21 mouse cellular contexts compared by ENCODE assay signal in genomic region chr6:55649581-55649980, GRCm38 (mm10). TPM values are rescaled to one million over a fixed set of nuclear protein-coding genes. Genes with fewer than 3 reads are reported as not detected.
A peak's percentile ranks its signal among the peaks of the same experiment; 100 is the strongest.
DNase-seq lines count a peak whose midpoint lies in the region; ATAC-seq lines count a peak whose summit lies in the region.
"Had no signal": no experiment of that assay in that cellular context is flagged by ENCODE, and none has a peak within 500 bp of the region (broad histone marks: within the 10 kb centered on the region; RNA-seq: fewer than 3 reads in every experiment).

No protein-coding gene starts in this region.

- no peak for ATAC-seq in hindbrain, embryonic 14.5 days (ENCODE audit: low FRiP score)
- no peak for ATAC-seq in forebrain, embryonic 15.5 days (replicated peaks)
- ATAC-seq in heart, embryonic 12.5 days (ENCODE audit: insufficient number of reproducible peaks, low FRiP score), result no peak
- peak; percentile 28; the same call in 1 of the 2 replicates for ATAC-seq in neural tube, embryonic 14.5 days (ENCODE audit: low read depth)
- ATAC-seq: liver, postnatal 0 days had no signal

- peak overlapping the region; percentile 21; the same call in 1 of the 2 replicates for H3K27ac ChIP-seq in hindbrain, embryonic 14.5 days
- no peak overlapping the region for H3K27ac ChIP-seq in hindbrain, embryonic 10.5 days
- H3K27ac ChIP-seq in forebrain, embryonic 15.5 days (replicated peaks), result peak overlapping the region; percentile 94
- H3K27ac ChIP-seq in heart, embryonic 12.5 days (ENCODE audit: poor library complexity, severe bottlenecking), result no peak overlapping the region
- peak overlapping the region; percentile 45; the same call in 1 of the 2 replicates for H3K27ac ChIP-seq in neural tube, embryonic 14.5 days (ENCODE audit: low read depth, low read length)
- H3K27ac ChIP-seq: embryonic facial prominence, embryonic 10.5 days; heart, embryonic 13.5 days; midbrain, embryonic 10.5 days had no signal

- no peaks in the 10 kb centered on the region for H3K36me3 ChIP-seq in hindbrain, embryonic 14.5 days (replicated peaks; ENCODE audit: control insufficient read depth, insufficient read depth)
- H3K36me3 ChIP-seq in hindbrain, embryonic 10.5 days, result no peaks in the 10 kb centered on the region
- no peaks in the 10 kb centered on the region for H3K36me3 ChIP-seq in forebrain, embryonic 15.5 days
- no peaks in the 10 kb centered on the region for H3K36me3 ChIP-seq in heart, embryonic 12.5 days
- H3K36me3 ChIP-seq in neural tube, embryonic 14.5 days (ENCODE audit: control insufficient read depth, insufficient read depth, low read length), result no peaks in the 10 kb centered on the region
- H3K36me3 ChIP-seq: embryonic facial prominence, embryonic 10.5 days; G1E; heart, embryonic 13.5 days; midbrain, embryonic 10.5 days had no signal

- H3K4me3 ChIP-seq in hindbrain, embryonic 14.5 days (replicated peaks; ENCODE audit: low read length), result no peak overlapping the region
- no peak overlapping the region for H3K4me3 ChIP-seq in hindbrain, embryonic 10.5 days
- no peak overlapping the region for H3K4me3 ChIP-seq in forebrain, embryonic 15.5 days
- H3K4me3 ChIP-seq in heart, embryonic 12.5 days, result no peak overlapping the region
- no peak overlapping the region for H3K4me3 ChIP-seq in neural tube, embryonic 14.5 days (ENCODE audit: low read depth, low read length)
- H3K4me3 ChIP-seq: embryonic facial prominence, embryonic 10.5 days; erythroblast, embryonic 14.5 days; heart, embryonic 13.5 days; midbrain, embryonic 10.5 days had no signal

- DNase-seq in hindbrain, embryonic 14.5 days (ENCODE audit: low spot score), result no peak
- DNase-seq in hindbrain, embryonic 10.5 days (ENCODE audit: low spot score), result no peak
- DNase-seq in adrenal gland, adult 2 months, result no peak
- DNase-seq in layer of hippocampus, adult 8-10 months (ENCODE audit: low spot score in 2 of 2), result no peak
- DNase-seq: cerebellum, adult 11 months; cerebellum, postnatal 25 days; layer of hippocampus, postnatal 36 days; liver, postnatal 0 days; thymus, adult 18-20 months had no signal

- no peak overlapping the region for H3K9ac ChIP-seq in hindbrain, embryonic 14.5 days
- no peak overlapping the region for H3K9ac ChIP-seq in forebrain, embryonic 15.5 days (replicated peaks)
- H3K9ac ChIP-seq in heart, embryonic 12.5 days, result no peak overlapping the region
- H3K9ac ChIP-seq in neural tube, embryonic 14.5 days (replicated peaks; ENCODE audit: low read depth, low read length), result no peak overlapping the region
- H3K9ac ChIP-seq: heart, embryonic 13.5 days; liver, postnatal 0 days had no signal

- no peak overlapping the region for H3K4me2 ChIP-seq in hindbrain, embryonic 14.5 days (replicated peaks)
- H3K4me2 ChIP-seq in forebrain, embryonic 15.5 days (replicated peaks), result no peak overlapping the region
- peak overlapping the region; percentile 14; the same call in 1 of the 2 replicates for H3K4me2 ChIP-seq in heart, embryonic 12.5 days
- H3K4me2 ChIP-seq in neural tube, embryonic 14.5 days (ENCODE audit: low read depth, low read length), result no peak overlapping the region

- H3K9me3 ChIP-seq in hindbrain, embryonic 14.5 days (ENCODE audit: control insufficient read depth, low read length), result no peaks in the 10 kb centered on the region
- no peaks in the 10 kb centered on the region for H3K9me3 ChIP-seq in hindbrain, embryonic 10.5 days
- no peaks in the 10 kb centered on the region for H3K9me3 ChIP-seq in forebrain, embryonic 15.5 days
- H3K9me3 ChIP-seq in heart, embryonic 12.5 days (replicated peaks), result no peaks in the 10 kb centered on the region
- no peaks in the 10 kb centered on the region for H3K9me3 ChIP-seq in neural tube, embryonic 14.5 days (ENCODE audit: control insufficient read depth, low read length)
- H3K9me3 ChIP-seq: embryonic facial prominence, embryonic 10.5 days; G1E; heart, embryonic 13.5 days; midbrain, embryonic 10.5 days had no signal

- WGBS in hindbrain, embryonic 14.5 days, result 76% methylated on average over 8 of the region's 8 CpGs
- WGBS in hindbrain, embryonic 10.5 days, result 85% methylated on average over 8 of the region's 8 CpGs
- WGBS in forebrain, embryonic 15.5 days, result 57% methylated on average over 8 of the region's 8 CpGs
- WGBS in heart, embryonic 12.5 days, result 67% methylated on average over 8 of the region's 8 CpGs
- WGBS in neural tube, embryonic 14.5 days, result 73% methylated on average over 8 of the region's 8 CpGs

- peaks cover 27% of the 10 kb centered on the region for H3K4me1 ChIP-seq in hindbrain, embryonic 14.5 days (replicated peaks; ENCODE audit: control insufficient read depth, insufficient read depth, low read length)
- H3K4me1 ChIP-seq in hindbrain, embryonic 10.5 days (replicated peaks), result peaks cover 21% of the 10 kb centered on the region
- peaks cover 50% of the 10 kb centered on the region for H3K4me1 ChIP-seq in forebrain, embryonic 15.5 days
- H3K4me1 ChIP-seq in heart, embryonic 12.5 days (replicated peaks), result peaks cover 24% of the 10 kb centered on the region
- H3K4me1 ChIP-seq in neural tube, embryonic 14.5 days (ENCODE audit: control insufficient read depth, insufficient read depth, low read length), result peaks cover 19% of the 10 kb centered on the region

- no peaks in the 10 kb centered on the region for H3K27me3 ChIP-seq in hindbrain, embryonic 14.5 days (ENCODE audit: control insufficient read depth, insufficient read depth, low read length)
- no peaks in the 10 kb centered on the region for H3K27me3 ChIP-seq in hindbrain, embryonic 10.5 days (ENCODE audit: insufficient read depth, poor library complexity, severe bottlenecking)
- H3K27me3 ChIP-seq in forebrain, embryonic 15.5 days, result no peaks in the 10 kb centered on the region
- H3K27me3 ChIP-seq in heart, embryonic 12.5 days (replicated peaks), result peaks cover 12% of the 10 kb centered on the region
- H3K27me3 ChIP-seq in neural tube, embryonic 14.5 days (ENCODE audit: control insufficient read depth, insufficient read depth, low read length), result no peaks in the 10 kb centered on the region

RNA-seq across cellular contexts. Expression of gene Neurod6, which starts 31.5 kb away (rescaled TPM):
- polyA plus RNA-seq in hindbrain, embryonic 14.5 days (2014; fragmentation: Nextera tagmentation; extraction: Ambion mirVana), result 39.4 and 47.1 TPM in 2 replicates
- 0.07 TPM in 1 of 2 replicates, not detected in the other for polyA plus RNA-seq in hindbrain, embryonic 10.5 days (2016; fragmentation: Nextera tagmentation; extraction: Ambion mirVana)
- 467 and 475 TPM in 2 replicates for polyA plus RNA-seq in forebrain, embryonic 15.5 days (2015; fragmentation: Nextera tagmentation; extraction: Ambion mirVana)
- polyA plus RNA-seq in heart, embryonic 12.5 days (2016; fragmentation: Nextera tagmentation; extraction: Ambion mirVana), result 0.10 TPM in 1 of 2 replicates, not detected in the other
- polyA plus RNA-seq in neural tube, embryonic 14.5 days (2014; fragmentation: Nextera tagmentation; extraction: Ambion mirVana), result 88.6 and 95.7 TPM in 2 replicates
- total RNA-seq in adrenal gland, adult 2 months (2021), result not detected
- polyA plus RNA-seq in adrenal gland, adult 2 months (2012; rRNA removed), result not detected in 2 replicates
- total RNA-seq in layer of hippocampus, adult 8-10 months (2022), result 100 to 1,000 TPM; 142 to 179 (median 164) TPM
- total RNA-seq: G1E had no signal
- polyA plus RNA-seq: embryonic facial prominence, embryonic 10.5 days; erythroblast, embryonic 14.5 days; G1E; intestine, embryonic 14.5 days; kidney, embryonic 14.5 days; large intestine, adult 2 months; limb, embryonic 11.5 days; liver, postnatal 0 days had no signal

Comparison
In these comparisons a context has a peak if more than half of its experiments do, and no peak if none do; other contexts are left out.
1. H3K27ac ChIP-seq: peak in hindbrain, embryonic 14.5 days (single experiment), forebrain, embryonic 15.5 days (single experiment) and neural tube, embryonic 14.5 days (single experiment); none in hindbrain, embryonic 10.5 days (single experiment) and heart, embryonic 12.5 days (single experiment).
2. RNA of gene Neurod6, which starts 31.5 kb away (polyA plus RNA-seq): 467 to 475 TPM in forebrain, embryonic 15.5 days, 88.6 to 95.7 TPM in neural tube, embryonic 14.5 days and 39.4 to 47.1 TPM in hindbrain, embryonic 14.5 days; 0.10 TPM in heart, embryonic 12.5 days, 0.07 TPM in hindbrain, embryonic 10.5 days and not detected in adrenal gland, adult 2 months; every median in the first group is over 10 times any median in the second.